8 mouse cellular contexts compared by ENCODE assay signal in the genomic region with DNA sequence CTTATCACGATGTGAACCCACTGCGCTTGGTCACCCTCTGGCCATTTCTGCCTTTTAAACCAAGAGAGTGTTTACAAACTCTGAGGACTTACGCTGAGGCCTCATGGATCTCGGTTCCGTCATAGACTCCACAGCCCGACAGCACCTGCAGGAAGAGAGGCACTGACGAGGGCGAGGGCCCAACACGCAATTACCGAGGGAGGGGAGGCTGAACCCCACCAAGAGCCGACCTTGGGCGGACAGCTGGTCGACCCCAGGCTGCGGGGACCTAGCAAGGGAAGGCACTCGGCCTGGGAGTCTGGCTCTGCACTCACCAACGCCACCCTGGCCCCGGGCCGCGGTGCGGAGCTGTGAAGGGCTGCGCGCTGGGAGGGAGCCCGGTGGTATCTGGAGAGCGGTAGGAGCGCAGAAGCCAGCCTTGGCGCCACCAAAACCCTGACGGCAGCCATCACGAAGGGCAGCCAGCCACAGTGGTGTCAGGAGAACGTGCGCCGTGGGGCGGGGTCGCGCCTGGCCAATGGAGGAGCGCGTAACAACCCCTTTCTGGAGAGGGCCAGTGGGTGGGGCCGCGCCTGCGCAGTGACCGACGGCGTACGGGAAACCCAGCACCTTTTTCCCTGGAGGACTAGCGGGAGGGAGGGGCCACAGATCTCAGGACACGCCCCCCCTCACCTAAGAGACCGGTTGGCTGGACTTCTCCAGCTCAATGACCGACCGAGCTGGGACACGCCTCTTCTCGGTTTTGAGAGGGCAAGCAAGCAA. TPM values are rescaled to one million over a fixed set of nuclear protein-coding genes. Genes with fewer than 3 reads are reported as not detected.
DNase-seq lines count a peak whose midpoint lies in the region; ATAC-seq lines count a peak whose summit lies in the region.

A gene (minus strand): TSS at position 502 of the 762 bp plus-strand sequence.

- H3K9me3 ChIP-seq in forebrain, embryonic 14.5 days (replicated peaks; ENCODE audit: control insufficient read depth, low read length), result no peaks in the 10 kb centered on the region
- H3K9me3 ChIP-seq in neural tube, embryonic 15.5 days (replicated peaks), result no peaks in the 10 kb centered on the region

- peaks cover 65% of the 10 kb centered on the region for H3K36me3 ChIP-seq in forebrain, embryonic 14.5 days (ENCODE audit: control insufficient read depth, insufficient read depth, low read length)
- H3K36me3 ChIP-seq in neural tube, embryonic 15.5 days, result peaks cover 72% of the 10 kb centered on the region

- H3K4me3 ChIP-seq in forebrain, embryonic 14.5 days (ENCODE audit: low read depth, low read length), result peak within 1 kb of the TSS; percentile 84
- peak within 1 kb of the TSS; percentile 90 for H3K4me3 ChIP-seq in neural tube, embryonic 15.5 days (replicated peaks)

- WGBS in forebrain, embryonic 14.5 days, result 2% methylated on average over 50 of the region's 50 CpGs
- WGBS in neural tube, embryonic 15.5 days, result 2% methylated on average over 50 of the region's 50 CpGs

- peak within 1 kb of the TSS; percentile 84 for H3K9ac ChIP-seq in forebrain, embryonic 14.5 days (ENCODE audit: low read length)
- H3K9ac ChIP-seq in neural tube, embryonic 15.5 days (replicated peaks), result peak within 1 kb of the TSS; percentile 98

- intact Hi-C loops in heart, postnatal 14 days (cut with DNase I), result loop anchor here (10.0 kb wide), 1 partner anchor 545 kb away; a partner anchor contains a TSS

- DNase-seq in ES-CJ7 (ENCODE audit: low read depth, low spot score), result peak; percentile 99
- peak; percentile 100 for DNase-seq in cerebellum, adult 11 months
- DNase-seq in forebrain, embryonic 14.5 days (ENCODE audit: low spot score), result peak; percentile 98
- peak; percentile 100 for DNase-seq in heart, postnatal 14 days
- peak; percentile 100 for DNase-seq in layer of hippocampus, adult 11-12 months (ENCODE audit: low spot score)
- peak; percentile 100 for DNase-seq in lung, adult 18-20 months
- DNase-seq in testis, postnatal 14 days (ENCODE audit: low spot score), result peak; percentile 98

- peak; percentile 97 for ATAC-seq in forebrain, embryonic 14.5 days
- ATAC-seq in neural tube, embryonic 15.5 days (ENCODE audit: low FRiP score), result peak; percentile 96

- peak within 1 kb of the TSS; percentile 39; the same call in 1 of the 2 replicates for H3K27ac ChIP-seq in forebrain, embryonic 14.5 days (ENCODE audit: low read depth, low read length)
- peak within 1 kb of the TSS; percentile 86 for H3K27ac ChIP-seq in neural tube, embryonic 15.5 days (replicated peaks)

- H3K27me3 ChIP-seq in forebrain, embryonic 14.5 days (replicated peaks; ENCODE audit: control insufficient read depth, insufficient read depth, low read length), result no peaks in the 10 kb centered on the region
- H3K27me3 ChIP-seq in neural tube, embryonic 15.5 days (replicated peaks), result no peaks in the 10 kb centered on the region

- peak within 1 kb of the TSS; percentile 87 for H3K4me2 ChIP-seq in forebrain, embryonic 14.5 days (ENCODE audit: low read length)
- H3K4me2 ChIP-seq in neural tube, embryonic 15.5 days, result peak within 1 kb of the TSS; percentile 85

- H3K4me1 ChIP-seq in forebrain, embryonic 14.5 days (ENCODE audit: control insufficient read depth, insufficient read depth, low read length), result peaks cover 5% of the 10 kb centered on the region; the same call in 1 of the 2 replicates
- H3K4me1 ChIP-seq in neural tube, embryonic 15.5 days, result peaks cover 39% of the 10 kb centered on the region

RNA-seq across cellular contexts. Expression of the gene that starts here (rescaled TPM):
- polyA plus RNA-seq in forebrain, embryonic 14.5 days (2014; fragmentation: Nextera tagmentation; extraction: Ambion mirVana), result 25.0 and 33.0 TPM in 2 replicates
- 100 to 1,000 TPM; 380 to 389 TPM for total RNA-seq in heart, postnatal 14 days (2021)
- polyA plus RNA-seq in neural tube, embryonic 15.5 days (2015; fragmentation: Nextera tagmentation; extraction: Ambion mirVana), result 31.2 and 34.5 TPM in 2 replicates

Comparison
In these comparisons a context has a peak if more than half of its experiments do, and no peak if none do; other contexts are left out.
1. Peak in every context shown above with its lines: DNase-seq, ATAC-seq, H3K4me3 ChIP-seq and H3K27ac ChIP-seq.